Mouse (Mus musculus): ENCODE data around the gene Rrbp1.

Gene Rrbp1

DNA sequence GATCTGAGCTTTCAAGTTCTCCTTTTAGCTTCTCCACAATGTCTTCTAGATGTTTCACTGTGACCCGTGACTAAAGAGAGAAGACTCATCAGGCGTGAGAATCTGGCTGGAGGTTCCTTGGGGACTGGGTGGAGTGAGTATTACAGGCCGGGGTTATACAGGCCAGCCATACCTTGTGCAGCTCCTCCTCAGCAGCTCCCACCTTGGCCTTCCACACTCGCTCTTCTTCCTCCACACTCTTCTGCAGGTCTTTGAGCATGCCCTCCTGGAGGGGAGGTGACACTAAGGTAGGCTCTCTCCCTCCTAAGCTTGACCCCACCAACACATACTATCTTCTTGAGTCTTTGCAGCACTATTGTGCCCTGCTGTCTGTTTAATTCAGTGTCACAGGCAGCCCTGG lies 57.1 kb downstream of the Rrbp1 start:
- no peak for DNase-seq

- DNase-seq: no peak
These were observed 59.3 kb downstream of the Rrbp1 start for GRCm38 (mm10) chr2:143951546-143952315.

- no peak for DNase-seq
These were observed 60.0 kb downstream of the Rrbp1 start for GRCm38 (mm10) chr2:143951028-143951420.

DNA sequence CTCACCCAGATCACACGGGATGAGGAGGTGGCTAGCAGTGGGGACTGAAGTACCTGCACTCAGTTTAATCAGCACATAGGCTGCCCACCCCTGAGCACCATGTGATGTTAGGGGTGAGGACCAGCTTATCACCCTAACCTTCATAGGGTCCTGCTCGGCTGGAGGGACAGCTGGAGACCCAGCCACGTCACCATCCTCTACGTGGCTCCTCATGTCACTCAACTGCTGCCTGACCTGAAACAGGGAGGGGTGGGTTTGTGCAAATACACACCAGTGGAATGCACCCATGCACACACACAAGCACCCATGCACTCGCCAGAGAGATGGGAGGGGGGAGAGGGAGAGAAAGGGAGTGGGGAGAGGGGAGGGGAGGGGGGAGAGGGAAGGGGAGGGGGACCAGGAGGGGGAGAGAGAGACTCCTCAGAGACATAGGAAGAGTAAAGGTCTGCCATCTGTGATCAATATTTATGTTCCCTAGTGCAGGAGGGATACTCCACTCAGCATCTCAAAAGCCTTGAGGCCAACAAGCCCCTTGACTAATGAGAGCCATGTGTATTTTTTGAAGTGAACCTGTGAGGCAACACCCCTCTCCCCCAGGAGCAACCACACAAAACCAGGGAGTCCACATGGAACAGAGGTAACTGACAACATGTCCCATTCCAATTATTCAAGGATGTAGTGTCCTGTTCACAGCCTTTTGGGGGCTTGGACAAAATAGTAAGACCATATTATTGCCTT lies 60.6 kb downstream of the Rrbp1 start:
- DNase-seq: no peak

DNA sequence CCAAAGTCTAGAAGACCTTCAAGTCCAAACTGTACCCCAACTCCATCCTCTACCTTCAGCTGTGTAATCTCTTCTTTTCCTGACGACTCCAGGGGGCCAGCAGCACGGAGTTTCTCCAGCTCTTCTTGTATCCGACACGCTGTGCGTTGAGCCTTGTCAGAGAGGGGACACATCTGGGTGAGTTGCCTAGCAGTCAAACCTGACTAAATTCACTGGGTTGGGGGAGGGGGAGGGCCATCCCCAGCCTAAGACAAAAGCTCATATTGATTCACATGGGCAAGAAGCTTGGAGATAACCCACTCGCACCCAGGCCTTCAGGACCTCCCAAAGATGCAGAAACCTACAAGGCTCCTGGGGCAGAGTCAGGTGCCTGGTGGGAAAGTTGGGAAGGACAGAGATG lies 61.8 kb downstream of the Rrbp1 start:
- no peak for DNase-seq

DNA sequence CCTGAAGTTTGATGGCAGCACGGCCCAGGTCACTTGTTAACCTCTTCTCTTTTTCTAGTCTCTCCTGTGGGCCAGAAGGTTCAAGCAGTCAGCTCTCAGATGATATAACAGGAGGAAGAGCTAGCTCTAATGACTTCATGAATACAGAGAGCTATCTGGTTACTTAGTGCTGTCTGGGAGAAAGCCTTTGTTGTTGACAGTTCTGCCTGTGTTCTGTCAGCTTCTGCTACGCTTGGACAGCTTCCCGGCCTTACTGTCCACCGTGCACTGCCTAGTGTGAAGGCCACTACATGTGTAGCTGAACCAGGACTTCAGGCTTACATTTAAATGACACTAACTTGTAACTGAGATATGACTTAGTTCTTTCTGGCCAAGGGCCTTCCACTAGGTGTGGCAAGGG lies 62.6 kb downstream of the Rrbp1 start:
- DNase-seq: no peak

- DNase-seq: no peak
These were observed 63.1 kb downstream of the Rrbp1 start for GRCm38 (mm10) chr2:143947981-143948380.

DNA sequence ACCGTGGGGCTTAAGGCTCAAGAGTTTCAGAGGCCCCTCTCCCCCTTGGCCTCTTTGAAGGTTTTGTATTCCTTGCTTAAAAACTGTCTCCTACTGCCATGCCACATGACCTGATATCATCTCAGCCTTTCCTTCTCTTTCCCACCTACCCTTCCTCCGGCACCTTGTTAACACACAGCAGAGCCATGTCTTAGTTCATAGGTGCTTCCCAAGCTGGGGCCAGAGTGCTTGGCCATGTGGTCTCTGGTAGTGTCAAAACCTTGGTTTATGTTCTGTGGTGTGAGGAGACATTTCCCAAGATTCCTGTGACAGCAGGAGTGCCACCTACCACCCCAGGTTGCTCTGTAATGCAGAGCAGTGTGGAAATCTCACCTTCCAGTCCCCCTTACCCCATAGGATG lies 64.7 kb downstream of the Rrbp1 start:
- no peak for DNase-seq

- DNase-seq: no peak
These were observed 65.5 kb downstream of the Rrbp1 start for GRCm38 (mm10) chr2:143945466-143946075.

DNA sequence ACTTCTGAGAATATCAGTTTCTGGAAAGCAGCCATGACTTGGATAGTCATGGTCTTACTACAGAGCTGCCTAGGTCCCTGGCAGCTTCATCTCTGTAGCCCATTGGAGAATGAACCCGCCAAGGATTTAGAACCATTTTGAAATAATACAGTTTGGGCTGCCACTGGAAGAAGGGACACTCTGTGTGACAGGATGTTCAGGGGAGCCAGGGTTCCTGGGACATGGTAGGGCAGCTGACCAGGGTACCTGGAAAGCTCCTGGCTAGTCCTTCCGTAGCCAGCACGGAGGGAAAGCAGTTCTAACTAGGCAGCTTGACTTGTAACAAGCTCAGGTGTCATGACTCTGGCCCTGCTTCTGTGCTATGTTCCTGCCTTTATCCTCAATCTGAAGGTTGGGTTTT lies 66.3 kb downstream of the Rrbp1 start:
- DNase-seq: no peak

GRCm38 (mm10) chr2:143940406-143940805 lies 70.7 kb downstream of the Rrbp1 start:
- no peak for DNase-seq

DNA sequence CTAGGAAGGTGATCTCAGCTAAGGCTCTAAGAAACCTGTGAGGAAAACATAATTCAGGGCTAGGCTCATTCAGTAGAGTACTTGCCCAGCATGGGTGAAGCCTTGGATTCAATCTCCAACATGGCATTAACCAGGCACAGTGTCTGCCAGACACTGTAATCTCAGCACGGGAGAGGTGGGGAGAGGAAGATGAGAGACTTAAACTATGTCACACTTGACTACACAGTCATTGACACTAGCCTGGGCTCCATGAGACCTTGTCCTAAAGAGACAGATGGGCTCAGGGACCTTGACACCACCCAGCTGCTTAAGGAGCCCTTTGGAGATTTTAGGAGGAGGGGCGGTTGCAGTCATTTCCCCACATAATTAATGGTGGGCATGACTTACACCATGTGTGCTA lies 73.2 kb downstream of the Rrbp1 start:
- DNase-seq: no peak

- DNase-seq: no peak
These were observed 76.6 kb downstream of the Rrbp1 start for GRCm38 (mm10) chr2:143934439-143934838.

DNA sequence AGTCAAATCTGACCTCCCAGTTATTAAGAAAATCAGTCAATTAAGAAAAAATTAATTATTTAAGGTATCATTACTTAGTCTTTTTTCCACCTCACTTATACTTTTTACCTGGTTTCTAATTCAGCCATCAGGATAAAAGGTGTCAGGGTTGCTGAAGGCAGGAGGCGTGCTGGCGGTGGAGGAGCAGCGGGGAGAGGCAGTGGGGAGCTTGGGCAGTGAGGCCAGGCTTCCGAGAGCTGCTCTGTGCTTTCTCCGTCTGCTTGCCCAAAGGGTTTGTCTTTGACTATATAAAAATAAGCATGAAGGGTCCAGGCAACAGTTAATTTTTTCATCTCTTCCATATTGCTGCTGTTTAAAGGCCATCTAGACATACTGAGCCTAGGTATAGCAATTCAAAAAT lies 77.5 kb downstream of the Rrbp1 start:
- no peak for DNase-seq

GRCm38 (mm10) chr2:143932340-143932873 lies 78.7 kb downstream of the Rrbp1 start:
- no peak for DNase-seq

GRCm38 (mm10) chr2:143929607-143930311 lies 81.3 kb downstream of the Rrbp1 start:
- no peak for DNase-seq

DNA sequence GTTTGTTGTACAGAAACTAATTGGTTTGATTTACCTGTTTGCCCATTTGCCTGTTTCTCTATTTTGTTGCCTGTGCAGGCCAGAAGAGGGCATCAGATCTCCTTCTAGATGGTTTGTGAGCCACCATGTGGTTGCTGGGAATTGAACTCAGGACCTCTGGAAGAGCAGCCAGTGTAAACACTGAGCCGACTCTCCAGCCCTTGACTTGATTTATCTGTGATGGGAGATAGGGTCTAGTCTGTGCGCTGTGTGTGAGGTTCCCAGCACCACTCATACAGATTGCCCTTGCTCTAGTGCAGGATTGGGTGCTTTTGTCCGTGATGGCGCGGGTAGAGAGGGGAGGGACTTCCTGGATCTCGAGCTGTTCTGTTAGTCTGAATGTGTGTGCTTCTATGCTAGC lies 85.2 kb downstream of the Rrbp1 start:
- no peak for DNase-seq

GRCm38 (mm10) chr2:143924085-143924484 lies 87.0 kb downstream of the Rrbp1 start:
- no peak for DNase-seq

- no peak for DNase-seq
These were observed 92.1 kb downstream of the Rrbp1 start for GRCm38 (mm10) chr2:143918831-143919502.

- no peak for DNase-seq
These were observed 93.4 kb downstream of the Rrbp1 start for GRCm38 (mm10) chr2:143917622-143918021.

DNA sequence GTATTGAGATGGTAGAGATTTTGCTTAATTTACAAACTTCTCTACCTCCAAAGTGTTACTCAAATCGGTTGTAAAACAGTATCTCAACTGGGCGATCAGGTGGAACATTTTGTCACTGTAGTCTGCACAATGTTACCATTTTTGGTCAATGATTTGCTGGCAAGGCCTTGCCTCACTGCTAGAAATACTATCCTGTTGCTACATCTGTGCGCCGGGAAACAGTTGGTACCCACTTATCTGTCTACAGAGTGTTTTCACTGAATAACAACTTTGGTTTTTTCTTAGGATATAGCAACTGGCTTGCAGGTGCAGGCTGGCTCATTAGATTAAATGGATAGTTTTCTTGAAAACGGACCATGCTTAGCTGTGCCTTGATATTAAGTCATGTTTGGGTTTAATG lies 94.8 kb downstream of the Rrbp1 start:
- no peak for DNase-seq

DNA sequence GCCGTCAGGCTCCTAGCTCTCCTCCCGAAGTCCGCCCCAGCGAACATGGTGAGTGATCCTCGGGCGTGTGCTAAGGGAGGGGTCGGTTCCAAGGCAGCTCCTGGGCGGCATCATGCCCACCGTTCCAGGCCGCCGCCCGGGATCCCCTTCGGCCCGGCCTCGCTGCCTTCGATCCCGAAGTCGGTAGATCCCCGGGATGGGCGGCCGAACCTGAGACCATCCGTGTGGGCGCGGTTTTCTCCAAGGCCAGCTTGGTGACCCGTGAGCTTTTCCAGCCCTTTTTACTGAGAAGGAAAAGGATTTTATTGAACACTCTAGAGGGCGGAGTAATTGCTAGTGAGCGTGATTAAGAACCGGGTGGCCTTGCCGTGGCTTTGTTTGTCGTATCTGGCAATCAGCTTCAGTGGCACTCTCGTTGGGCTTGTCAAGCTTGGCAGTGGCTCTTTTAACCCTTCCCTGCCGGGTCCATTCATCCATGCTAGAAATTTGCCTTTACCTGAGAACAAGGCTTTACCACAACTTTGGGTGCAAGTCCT lies 95.4 kb downstream of the Rrbp1 start:
- DNase-seq: peak; percentile 71

All from cerebellum, adult 9-10 months (tissue).